Mouse (Mus musculus): ENCODE results near the gene Fyb.
"Not testable (repeated sequence)": the region's sequence is repeated elsewhere in the genome, so short reads cannot be mapped to it uniquely, and the experiment has no call there.

Gene Fyb

DNA sequence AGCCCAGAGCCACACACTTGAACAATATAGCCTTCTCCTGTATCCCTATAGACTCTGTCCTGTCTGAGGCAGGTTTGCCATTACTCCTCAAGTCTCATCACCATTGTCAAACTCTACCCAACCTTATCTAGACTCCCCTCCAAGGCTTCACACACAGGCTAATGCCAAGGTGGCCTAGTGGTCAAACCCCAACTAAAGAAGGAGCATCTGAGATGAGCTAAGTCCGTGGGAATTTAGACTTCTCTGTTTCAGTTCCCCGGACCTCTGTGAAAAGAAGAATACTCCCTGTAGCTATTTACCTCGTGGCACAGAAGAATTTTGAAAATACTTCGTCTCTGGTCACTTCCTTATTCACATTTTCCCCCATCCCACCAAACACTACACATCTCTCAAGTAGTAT lies 39.5 kb downstream of the Fyb start:
- DNase-seq (ENCODE audit: low read depth, low spot score) = no peak

DNA sequence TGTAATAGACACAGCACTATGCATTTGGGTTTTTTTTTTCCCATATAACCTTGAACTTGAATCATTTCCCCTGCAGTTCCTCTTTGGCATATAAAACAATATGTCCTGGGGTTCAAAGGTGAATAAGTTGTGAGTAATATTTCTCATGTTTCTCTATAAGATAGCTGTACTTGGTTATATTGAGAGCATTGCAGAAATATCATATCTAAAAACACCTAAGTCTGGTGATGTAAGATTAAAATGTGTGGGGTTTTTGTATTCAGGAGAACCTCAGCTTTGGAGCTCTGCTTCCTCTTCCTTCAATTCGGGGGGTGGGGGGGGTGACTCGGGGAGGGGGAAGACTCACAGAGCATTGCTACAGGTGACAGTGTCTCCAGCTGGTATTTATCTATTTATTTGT lies 40.0 kb downstream of the Fyb start:
- DNase-seq (ENCODE audit: low read depth, low spot score) = no peak

DNA sequence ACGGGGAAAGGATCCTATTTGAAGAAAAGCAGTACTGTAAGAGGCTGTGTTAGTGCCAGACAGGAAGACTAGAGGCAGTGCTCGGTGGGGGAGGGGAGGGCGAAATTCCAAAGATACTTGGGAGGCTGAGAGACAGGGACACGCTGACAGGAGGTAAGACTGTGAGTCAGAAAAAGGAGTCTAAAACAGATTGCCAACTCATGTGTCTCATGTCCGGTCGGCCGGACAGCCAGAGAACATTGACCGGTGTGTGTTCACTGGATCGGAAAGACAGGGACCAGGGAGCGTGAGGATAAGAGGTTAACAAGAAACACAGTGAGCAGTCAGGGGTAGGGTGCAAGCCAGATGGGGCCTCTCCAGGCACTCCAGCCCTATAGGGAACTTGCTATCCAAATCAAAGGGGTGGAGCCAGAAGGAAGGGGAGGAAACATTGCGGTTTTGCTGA lies 42.3 kb downstream of the Fyb start:
- no peak for DNase-seq (ENCODE audit: low read depth, low spot score)

DNA sequence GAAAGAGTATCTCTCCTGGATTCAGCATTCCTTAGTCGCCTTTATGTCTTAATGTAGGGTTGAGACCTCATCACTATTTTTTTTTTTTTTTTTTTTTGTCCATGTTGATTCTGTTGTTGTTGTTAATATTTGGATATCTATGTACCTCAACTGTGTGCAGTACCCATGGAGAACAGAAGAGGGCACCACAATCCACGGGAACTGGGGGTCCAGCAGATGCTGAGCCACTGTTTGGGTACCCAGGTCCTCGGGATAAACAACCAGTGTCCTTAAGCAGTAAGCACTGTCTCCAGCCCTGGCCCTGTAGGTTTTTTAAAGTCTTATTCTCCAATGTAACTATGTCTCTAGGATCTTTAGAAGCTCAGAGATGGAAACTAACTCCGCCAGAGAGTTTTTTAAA lies 43.2 kb downstream of the Fyb start:
- no peak for DNase-seq (ENCODE audit: low read depth, low spot score)

DNA sequence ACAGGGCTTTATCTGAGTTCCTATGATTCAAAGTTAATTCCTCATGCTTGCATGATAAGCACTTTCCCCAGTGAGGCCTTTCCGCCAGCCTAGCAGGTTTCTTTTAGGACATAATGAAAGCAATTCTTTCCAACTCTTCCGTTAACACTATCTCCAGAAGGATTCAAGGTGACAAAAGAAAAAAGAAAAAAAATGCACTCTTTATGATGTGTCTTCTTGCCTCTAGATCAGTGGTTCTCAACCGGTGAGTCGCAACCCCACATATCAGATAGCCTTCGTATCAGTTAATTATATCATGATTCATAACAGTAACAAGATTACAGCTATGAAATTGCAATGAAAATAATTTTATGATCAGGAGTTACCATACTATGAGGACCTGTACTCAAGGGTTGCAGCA lies 45.3 kb downstream of the Fyb start:
- no peak for DNase-seq (ENCODE audit: low read depth, low spot score)

DNA sequence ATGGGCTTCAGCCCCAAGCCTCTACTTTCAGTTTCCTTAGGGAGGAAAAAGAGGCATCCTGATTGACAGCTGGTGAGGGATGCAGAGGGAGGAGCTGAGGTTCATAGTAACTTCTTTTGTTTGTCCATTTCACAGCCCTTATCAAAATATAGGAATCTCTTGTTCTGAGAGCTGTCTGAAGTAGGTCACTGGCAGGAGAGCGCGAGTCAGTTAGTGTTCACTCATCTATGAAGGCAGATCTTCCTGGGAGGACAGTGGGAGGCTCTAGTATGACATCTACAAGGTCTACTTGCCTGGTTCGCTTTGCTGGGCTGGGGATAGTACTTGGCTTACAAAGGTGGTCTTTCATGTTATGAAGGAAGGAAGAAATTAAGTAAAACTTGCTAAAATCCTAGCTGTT lies 46.0 kb downstream of the Fyb start:
- no peak for DNase-seq (ENCODE audit: low read depth, low spot score)

DNA sequence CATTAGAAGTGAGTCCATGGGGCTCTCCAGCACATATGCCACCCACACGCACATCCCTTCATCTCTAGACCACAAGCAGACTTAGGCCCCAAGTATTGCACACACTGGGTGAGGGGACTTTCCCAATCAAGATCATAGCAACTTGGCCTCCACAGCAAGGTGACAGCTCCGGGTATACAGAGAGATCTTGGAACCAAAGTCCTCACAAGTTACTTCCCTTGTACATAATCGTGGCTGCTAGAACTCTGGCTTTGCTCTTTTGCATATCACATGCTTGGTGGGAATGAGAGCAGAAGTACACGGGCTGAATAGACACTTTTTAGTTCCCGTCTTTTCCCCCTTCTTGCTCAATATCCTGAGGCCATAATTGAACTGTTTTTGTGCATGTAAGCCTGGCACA lies 46.4 kb downstream of the Fyb start:
- DNase-seq (ENCODE audit: low read depth, low spot score) = peak; percentile 34

DNA sequence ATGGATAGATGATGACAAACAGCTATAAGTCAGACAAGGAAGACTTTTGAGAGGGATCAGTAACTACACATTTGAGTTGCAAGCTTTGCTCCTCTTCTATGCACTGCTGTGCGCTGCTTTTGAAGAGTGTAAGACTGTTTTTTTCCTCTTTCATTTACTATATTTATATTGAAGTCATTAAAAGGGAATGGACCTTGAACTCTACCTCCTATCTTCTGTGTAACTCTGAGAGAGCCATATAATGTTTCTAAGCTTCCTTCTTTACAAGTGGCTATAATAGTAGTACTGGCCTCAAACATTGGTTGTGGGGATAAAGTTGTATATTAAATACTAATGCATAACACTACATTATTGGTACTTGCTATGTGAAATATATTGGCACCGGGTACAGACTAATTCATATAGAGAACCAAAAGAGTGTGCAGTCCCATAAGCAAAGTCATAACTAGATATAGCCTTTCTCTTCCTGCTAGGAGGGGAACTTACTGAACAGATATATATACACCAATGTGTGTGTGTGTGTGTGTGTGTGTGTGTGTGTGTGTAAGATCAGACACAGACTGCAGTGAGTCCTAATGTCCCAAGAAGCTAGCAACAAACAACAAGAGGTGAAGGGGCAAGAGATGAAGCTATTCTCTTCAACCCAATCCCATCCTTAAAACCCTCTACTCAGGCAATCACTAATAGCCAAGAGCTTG lies 47.7 kb downstream of the Fyb start:
- DNase-seq (ENCODE audit: low read depth, low spot score) = no peak

DNA sequence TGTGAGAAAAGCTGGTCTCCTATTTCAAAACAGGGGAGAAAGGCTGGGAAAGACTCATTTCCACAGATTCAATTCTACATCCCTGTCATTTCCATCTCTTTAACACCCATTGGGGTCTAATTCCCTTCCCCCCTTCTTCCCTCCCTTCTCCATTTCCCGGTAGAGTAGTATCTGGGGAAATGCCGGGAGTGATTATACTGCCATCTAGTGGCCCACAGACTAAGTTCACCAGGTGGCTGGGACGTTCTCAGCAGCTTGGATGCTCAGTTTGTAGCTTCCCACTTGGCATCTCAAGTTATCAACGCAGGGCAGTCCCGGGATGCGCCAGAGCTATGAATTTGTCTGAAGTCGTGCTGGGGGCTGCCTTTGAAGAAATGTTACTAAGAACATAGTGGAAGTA lies 48.2 kb downstream of the Fyb start:
- DNase-seq (ENCODE audit: low read depth, low spot score) = peak; percentile 24

DNA sequence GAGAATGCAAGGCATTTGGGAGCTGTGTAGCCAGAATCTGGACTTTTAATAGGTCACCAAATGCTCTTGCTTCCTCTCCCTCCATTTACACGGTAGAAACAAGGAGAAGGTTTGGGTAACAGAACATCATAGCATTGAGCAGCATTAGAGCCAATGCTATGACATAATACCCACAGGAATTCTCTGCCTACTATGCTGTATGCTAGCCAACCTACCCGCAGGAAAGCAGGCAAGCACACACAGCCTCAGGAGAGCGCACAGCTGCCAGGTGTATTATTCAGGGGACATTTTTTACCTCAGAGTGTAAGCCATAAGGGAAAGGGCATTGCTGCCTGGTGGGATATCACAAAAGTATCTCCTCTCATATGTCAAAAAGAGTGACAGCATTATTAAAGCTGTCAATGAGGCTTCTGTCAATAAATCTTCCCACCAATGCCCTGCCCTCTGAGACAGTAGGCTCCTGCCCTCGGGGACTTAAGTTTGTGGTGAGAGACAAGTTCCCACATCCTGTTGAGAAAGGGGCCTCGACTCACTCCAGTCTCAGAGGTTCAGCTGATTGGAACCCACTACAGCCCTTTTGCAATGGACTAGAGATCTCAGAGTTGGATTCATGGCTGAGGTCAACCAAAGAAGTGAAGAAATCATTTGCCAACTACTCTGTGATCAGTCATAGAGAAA lies 51.8 kb downstream of the Fyb start:
- DNase-seq (ENCODE audit: low read depth, low spot score) = no peak

DNA sequence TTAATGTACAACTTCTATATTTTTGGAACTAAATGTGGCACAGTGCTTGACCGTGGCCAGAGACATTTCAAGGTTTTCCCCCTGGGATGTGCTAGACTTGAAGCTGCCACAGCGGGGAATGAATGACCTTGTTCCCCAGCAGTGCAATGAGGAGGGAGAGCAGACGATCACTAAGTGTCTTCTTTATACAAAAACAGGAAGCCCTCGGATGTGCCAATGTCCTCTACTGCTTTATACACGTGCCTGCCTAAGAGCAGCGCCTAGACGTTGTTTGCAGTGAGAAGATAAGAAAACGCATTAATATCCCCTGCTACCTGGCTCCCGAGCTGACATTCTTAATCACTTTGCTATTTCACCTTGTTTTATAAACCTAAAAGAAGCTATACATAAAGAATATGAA lies 55.3 kb downstream of the Fyb start:
- DNase-seq (ENCODE audit: low read depth, low spot score) = no peak

DNA sequence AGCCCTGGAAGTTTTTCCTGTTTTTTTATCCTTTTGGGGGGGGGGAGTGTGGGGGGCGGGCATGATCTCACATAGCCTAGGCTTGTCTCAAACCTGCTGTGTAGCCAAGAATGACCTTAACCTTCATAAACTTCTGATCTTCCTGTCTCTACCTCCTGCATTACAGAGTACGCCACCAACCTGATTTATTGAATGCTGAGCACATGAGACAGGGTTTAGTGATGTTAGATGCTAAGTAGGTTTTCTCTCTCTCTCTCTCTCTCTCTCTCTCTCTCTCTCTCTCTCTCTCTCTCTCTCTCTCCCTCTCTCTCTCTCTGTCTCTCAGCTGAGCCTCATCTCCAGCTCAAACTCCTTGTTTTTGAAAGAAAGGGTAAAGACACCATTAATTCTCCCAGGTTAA lies 56.0 kb downstream of the Fyb start:
- DNase-seq (ENCODE audit: low read depth, low spot score) = no peak

DNA sequence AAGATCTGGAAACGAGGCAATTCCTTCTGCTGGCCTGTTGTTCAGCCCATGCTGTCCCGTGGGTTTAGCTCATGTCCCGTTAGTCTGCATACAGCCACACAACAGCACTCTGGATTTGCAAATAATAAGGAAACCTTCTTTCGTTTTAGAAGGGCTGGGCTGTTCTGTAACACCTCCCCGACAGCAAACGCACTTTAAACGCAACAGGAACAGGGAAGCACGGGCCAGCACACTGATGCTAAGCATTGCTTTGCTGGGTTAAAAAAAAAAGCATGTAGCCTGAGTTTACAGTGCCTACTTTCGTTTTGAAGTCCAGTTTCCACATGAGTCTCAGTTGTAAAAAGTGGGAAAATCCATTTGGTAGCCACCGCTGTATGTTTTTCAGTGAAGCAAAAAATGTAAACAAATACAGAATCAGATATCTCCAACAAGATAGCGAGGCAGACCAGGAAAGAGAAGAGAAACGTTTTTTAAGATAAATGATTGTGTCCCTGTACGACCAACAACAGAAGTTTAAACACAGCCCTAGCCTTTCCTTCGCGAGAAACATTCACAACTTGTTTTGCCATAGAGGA lies 56.6 kb downstream of the Fyb start:
- DNase-seq (ENCODE audit: low read depth, low spot score) = no peak

DNA sequence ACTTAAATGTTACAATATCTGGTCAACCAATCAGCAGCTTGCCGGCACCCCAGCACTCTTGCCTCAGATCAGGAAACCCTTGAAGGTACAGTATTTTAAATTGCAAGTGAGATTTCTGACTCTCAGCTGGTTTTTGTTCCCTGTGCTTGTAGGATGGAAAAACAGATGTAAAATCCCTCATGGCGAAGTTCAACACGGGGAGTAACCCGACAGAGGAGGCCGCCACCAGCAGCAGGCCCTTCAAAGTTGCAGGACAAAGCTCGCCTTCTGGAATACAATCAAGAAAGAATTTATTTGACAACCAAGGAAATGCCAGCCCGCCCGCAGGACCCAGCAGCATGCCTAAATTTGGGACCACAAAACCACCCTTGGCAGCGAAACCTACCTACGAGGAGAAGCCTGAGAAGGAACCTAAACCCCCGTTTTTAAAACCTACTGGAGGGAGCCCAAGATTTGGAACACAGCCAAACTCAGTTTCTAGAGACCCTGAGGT lies 57.2 kb downstream of the Fyb start:
- no peak for DNase-seq (ENCODE audit: low read depth, low spot score)

DNA sequence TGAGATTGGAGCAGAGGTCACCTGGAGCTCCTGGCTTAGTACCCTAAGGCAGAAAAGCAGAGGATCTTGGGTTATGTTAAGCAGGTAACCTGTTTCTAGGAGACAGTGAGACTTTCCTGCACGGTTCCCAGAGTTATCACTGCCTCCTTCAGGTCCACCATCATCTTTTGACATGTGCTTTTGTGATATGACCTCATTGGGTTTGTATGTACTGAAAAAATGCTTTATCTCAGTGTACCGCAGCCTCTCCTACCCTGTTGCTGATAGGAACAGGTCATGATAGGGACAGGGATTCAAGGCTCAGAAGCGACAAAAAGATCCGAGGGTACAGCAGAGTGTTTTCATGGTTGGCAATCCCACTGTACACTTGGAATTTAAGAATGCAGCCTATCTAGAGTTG lies 62.0 kb downstream of the Fyb start:
- DNase-seq (ENCODE audit: low read depth, low spot score) = no peak

DNA sequence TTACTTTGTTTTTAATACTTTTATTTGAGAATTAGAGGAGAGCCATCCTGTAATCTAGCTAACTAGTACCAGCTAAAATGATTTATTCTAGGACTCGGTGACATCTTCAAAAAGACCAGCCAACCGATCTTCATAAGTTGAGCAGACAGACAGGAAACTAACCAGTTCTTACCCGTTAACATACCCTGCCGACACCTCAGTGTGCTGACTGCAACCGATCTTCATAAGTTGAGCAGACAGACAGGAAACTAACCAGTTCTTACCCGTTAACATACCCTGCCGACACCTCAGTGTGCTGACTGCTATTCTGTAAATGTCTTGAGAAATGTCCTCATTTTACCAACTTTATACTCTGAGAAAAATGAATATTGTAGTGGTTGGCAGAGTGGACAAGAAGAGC lies 63.7 kb downstream of the Fyb start:
- DNase-seq (ENCODE audit: low read depth, low spot score) = not testable (repeated sequence)

DNA sequence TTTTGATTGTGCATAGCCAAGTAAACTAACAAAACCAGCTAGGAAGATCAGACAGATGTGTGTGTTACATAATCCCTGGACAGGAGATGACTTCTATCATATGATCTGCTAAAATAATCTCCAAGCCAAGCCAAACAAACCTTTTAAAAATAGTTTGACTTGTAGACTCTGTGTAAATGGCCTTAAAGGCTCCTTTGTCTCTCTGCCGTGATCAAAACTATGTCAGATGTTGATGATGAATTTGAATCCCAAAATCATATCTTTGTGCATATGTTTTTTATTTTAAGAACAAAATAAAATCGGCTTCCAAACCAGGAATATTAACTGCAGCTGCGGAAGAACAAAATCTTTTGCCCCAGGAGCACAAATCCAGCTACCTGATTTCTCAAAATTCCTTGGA lies 64.9 kb downstream of the Fyb start:
- no peak for DNase-seq (ENCODE audit: low read depth, low spot score)

DNA sequence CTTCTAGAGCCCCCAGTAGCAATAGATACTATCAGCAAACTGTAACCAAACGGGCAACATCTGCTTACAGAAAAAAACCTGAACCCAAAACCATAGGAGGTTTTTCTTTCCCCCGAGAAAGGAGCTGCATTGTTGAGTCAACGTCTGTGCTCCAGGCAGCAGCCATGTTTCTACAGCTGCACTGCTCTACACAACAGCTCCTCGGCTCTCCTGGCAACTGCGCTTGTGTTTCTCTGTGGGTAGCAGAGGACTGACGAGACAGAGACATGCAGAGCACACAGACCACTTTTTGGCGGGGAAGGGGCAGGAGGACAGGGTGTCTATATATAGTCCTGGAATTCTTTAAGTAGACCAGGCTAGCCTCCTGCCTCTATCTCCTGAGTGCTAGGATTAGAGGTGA lies 65.5 kb downstream of the Fyb start:
- no peak for DNase-seq (ENCODE audit: low read depth, low spot score)

DNA sequence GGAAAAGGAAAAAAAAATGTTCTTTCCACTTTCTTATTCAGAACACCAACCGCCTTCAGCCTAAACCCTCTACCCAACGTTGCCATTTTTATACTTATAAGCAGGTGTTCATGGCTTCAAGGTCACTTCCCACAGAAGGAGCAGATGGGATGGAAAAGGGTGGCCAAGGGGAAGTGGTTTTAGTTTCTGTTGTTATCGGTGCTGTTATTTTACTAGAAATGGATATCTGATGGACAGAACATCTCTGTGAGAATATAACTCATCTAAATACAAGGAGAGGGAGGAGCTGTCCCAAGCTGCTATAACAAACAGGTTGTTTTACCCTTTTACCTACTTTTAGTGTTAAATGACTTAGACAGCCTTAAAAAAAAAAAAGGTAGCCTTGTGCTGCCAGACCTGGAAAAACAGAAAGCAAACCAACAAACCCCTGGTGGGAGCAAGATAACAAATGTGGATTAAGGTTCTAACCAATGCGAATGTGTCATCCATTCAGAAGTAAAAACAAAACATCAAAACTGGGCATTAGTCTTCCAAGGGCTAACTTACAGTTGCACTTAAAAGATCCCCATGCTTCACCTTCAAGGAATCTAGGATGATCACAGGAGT lies 68.3 kb downstream of the Fyb start:
- no peak for DNase-seq (ENCODE audit: low read depth, low spot score)

DNA sequence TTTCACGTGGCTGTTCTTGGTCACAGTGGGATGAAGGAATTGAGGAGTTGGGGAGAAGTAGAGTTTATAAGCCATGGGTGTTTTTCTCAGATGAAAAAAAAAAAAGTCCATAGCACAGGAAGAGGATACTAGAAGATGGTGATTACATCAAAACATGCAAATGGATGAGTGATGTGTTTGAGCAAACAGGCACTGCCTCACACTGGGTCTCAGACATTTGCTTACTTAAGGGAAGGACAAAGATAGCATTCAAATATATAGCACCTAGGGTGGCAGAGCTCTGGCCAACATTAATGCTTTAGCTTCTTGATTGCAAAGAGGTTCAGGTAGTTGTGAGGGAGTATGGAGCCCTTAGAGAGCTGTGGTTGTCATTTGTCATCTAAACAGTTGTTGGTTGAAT lies 68.9 kb downstream of the Fyb start:
- DNase-seq (ENCODE audit: low read depth, low spot score) = no peak

DNA sequence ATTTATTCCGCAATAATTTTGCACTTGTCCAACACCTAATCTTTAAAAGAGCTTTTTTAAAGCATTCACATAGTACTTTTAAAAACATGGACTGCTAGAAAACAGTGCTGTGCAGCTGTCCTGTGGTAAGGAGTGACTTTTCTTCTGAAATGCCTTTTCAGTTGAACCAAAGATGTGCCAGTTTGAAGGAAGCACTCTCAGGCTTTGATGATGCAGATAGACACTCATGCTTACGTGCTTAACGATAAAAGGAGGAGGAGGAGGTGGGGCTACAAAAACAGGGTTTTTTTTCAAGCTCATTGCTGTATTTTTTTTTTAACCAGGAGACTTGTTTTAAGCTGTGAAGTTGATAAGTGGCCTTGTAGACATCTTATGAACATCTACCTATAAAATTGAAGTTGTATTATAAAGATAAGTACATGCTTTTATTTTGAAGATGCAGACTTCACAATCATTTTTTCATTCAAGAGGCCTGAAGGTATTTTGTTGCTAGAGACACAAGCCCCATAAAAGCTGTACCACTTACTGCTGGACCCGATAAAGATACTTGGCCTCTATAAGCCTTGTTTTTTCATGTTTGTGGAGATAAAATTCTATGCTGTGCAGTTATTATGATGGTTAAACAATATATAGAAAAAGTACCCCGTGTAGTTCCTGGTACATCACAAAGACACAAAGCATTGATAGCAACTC lies 70.1 kb downstream of the Fyb start:
- DNase-seq (ENCODE audit: low read depth, low spot score) = no peak

DNA sequence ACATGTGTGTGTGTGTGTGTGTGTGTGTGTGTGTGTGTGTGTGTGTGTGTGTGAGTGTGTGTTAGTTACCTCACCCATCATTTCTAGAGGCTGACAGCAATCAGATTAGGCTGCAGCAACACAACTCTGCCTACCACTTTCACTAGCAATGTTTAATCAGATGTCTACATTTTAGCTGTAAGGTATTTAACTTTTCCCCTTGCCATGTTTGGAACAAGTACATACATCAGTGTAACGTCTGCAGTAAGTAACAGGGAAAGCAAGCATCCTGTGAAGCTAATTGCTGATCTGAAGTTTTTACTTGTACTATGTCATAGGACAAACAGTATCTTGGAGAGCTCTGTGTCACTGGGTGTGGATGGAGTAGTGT lies 70.6 kb downstream of the Fyb start:
- DNase-seq (ENCODE audit: low read depth, low spot score) = no peak

All from telencephalon, adult 2 months (tissue).